Mouse (Mus musculus) CH12.LX (cell line): ENCODE measurements around the gene Lrrc41. TPM values are rescaled to one million over a fixed set of nuclear protein-coding genes. Genes with fewer than 3 reads are reported as not detected.

Source experiments
- DNase-seq: peaks from one replicate; pipeline ENCODE4 v3.0.0-alpha.2; 2013; ENCODE audit errors: extremely low read depth
- H3K27ac ChIP-seq: 2 replicates; pipeline ENCODE4 v1.5.1; 2012; ENCODE audit warnings: low read depth, mild to moderate bottlenecking, control low read depth, moderate library complexity; ENCODE audit not compliant: insufficient read depth
- H3K27me3 ChIP-seq: replicated peaks from 2 replicates; pipeline ENCODE3; 2012; ENCODE audit warnings: inconsistent platforms
- H3K36me3 ChIP-seq, 2 experiments: replicated peaks in 1 of 2; 2 replicates each; pipeline versions ENCODE3 to v1.6.1; 2012; ENCODE audit warnings: inconsistent platforms in 1 of 2, low read length in 1 of 2, mild to moderate bottlenecking in 1 of 2, mixed read lengths in 1 of 2, moderate library complexity in 1 of 2; ENCODE audit not compliant: control insufficient read depth in 1 of 2, insufficient read depth in 1 of 2
- H3K4me1 ChIP-seq, 2 experiments: 2 replicates each; pipeline ENCODE4 v1.6.1; 2012; ENCODE audit warnings: inconsistent platforms in 1 of 2, moderate library complexity in 1 of 2; ENCODE audit not compliant: insufficient read depth in 2 of 2, control insufficient read depth in 1 of 2
- H3K4me2 ChIP-seq: 2 replicates; pipeline ENCODE4 v1.6.1; 2012; ENCODE audit warnings: low read depth, mild to moderate bottlenecking, control low read depth; ENCODE audit not compliant: poor library complexity, insufficient read depth, severe bottlenecking
- H3K4me3 ChIP-seq, 3 experiments: fragments of 150-350 bp in 1 of 3; sonication (generic) in 1 of 3; replicated peaks in 1 of 3; 2 replicates each; pipeline versions ENCODE3 to v1.5.1; 2011 to 2012; ENCODE audit warnings: low read depth in 2 of 3, low read length in 2 of 3, mild to moderate bottlenecking in 2 of 3, moderate library complexity in 2 of 3, control low read depth in 1 of 3, improper control_type of control experiment in 1 of 3, inconsistent platforms in 1 of 3, mixed read lengths in 1 of 3; ENCODE audit not compliant: poor library complexity in 1 of 3
- H3K79me2 ChIP-seq: replicated peaks from 2 replicates; pipeline ENCODE4 v1.6.1; 2012; ENCODE audit warnings: mild to moderate bottlenecking, moderate library complexity; ENCODE audit not compliant: control insufficient read depth, poor library complexity, insufficient read depth, severe bottlenecking; ENCODE audit errors: extremely low read depth
- H3K9ac ChIP-seq: 2 replicates; pipeline ENCODE4 v1.6.1; 2012; ENCODE audit warnings: low read depth, mild to moderate bottlenecking, control low read depth, moderate library complexity; ENCODE audit not compliant: insufficient read depth
- H3K9me3 ChIP-seq: replicated peaks from 2 replicates; pipeline ENCODE3; 2012; ENCODE audit warnings: low read length, inconsistent platforms, mixed read lengths
- BHLHE40 ChIP-seq: IDR thresholded peaks from 2 replicates; pipeline ENCODE4 v1.6.1; 2011; ENCODE audit warnings: mild to moderate bottlenecking, low read depth, low read length, improper control_type of control experiment
- CHD2 ChIP-seq: IDR thresholded peaks from 2 replicates; pipeline ENCODE4 v1.6.1; 2011; ENCODE audit warnings: low read length, improper control_type of control experiment
- E2F4 ChIP-seq: IDR thresholded peaks from 2 replicates; pipeline ENCODE4 v1.6.1; 2011; ENCODE audit warnings: low read depth, low read length, improper control_type of control experiment; ENCODE audit not compliant: insufficient replicate concordance
- HCFC1 ChIP-seq: IDR thresholded peaks from 2 replicates; pipeline ENCODE4 v1.6.1; 2012; ENCODE audit warnings: low read depth, mild to moderate bottlenecking, inconsistent platforms, low read length, improper control_type of control experiment
- JUND ChIP-seq: conservative IDR thresholded peaks from 2 replicates; pipeline ENCODE4 v1.6.1; 2011; ENCODE audit warnings: low read depth, low read length, improper control_type of control experiment
- KAT2A ChIP-seq: IDR thresholded peaks from 2 replicates; pipeline ENCODE4 v1.6.1; 2012; ENCODE audit warnings: low read length, improper control_type of control experiment, inconsistent platforms; ENCODE audit not compliant: insufficient replicate concordance
- MAX ChIP-seq: IDR thresholded peaks from 2 replicates; pipeline ENCODE4 v1.6.1; 2011; ENCODE audit warnings: low read length, improper control_type of control experiment
- MEF2A ChIP-seq: IDR thresholded peaks from 2 replicates; pipeline ENCODE4 v1.6.1; 2014; ENCODE audit warnings: low read depth, mild to moderate bottlenecking, inconsistent platforms, low read length, improper control_type of control experiment, borderline replicate concordance
- MXI1 ChIP-seq: IDR thresholded peaks from 2 replicates; pipeline ENCODE4 v1.6.1; 2011; ENCODE audit warnings: mild to moderate bottlenecking, low read depth, low read length, improper control_type of control experiment
- NELFE ChIP-seq: IDR thresholded peaks from 2 replicates; pipeline ENCODE4 v1.6.1; 2011; ENCODE audit warnings: low read depth, low read length, improper control_type of control experiment
- PAX5 ChIP-seq: IDR thresholded peaks from 2 replicates; pipeline ENCODE4 v1.6.1; 2012; ENCODE audit warnings: low read length, inconsistent platforms, mixed read lengths
- POLR2A ChIP-seq: IDR thresholded peaks from 2 replicates; pipeline ENCODE4 v1.6.1; 2011; ENCODE audit warnings: low read depth, mild to moderate bottlenecking, improper control_type of control experiment, low read length
- POLR2AphosphoS2 ChIP-seq: IDR thresholded peaks from 2 replicates; pipeline ENCODE4 v1.6.1; 2011; ENCODE audit warnings: low read depth, low read length, improper control_type of control experiment
- SMC3 ChIP-seq: IDR thresholded peaks from 2 replicates; pipeline ENCODE4 v1.6.1; 2011; ENCODE audit warnings: low read depth, low read length, improper control_type of control experiment
- TBP ChIP-seq: conservative IDR thresholded peaks from 2 replicates; pipeline ENCODE4 v1.6.1; 2011; ENCODE audit warnings: low read depth, low read length, improper control_type of control experiment
- TCF12 ChIP-seq: IDR thresholded peaks from 2 replicates; pipeline ENCODE4 v1.6.1; 2014; ENCODE audit warnings: low read depth, mild to moderate bottlenecking, inconsistent platforms, low read length, improper control_type of control experiment
- USF2 ChIP-seq: conservative IDR thresholded peaks from 2 replicates; pipeline ENCODE4 v1.6.1; 2011; ENCODE audit warnings: low read depth, low read length, improper control_type of control experiment
- ZC3H11A ChIP-seq: IDR thresholded peaks from 2 replicates; pipeline ENCODE4 v1.6.1; 2012; ENCODE audit warnings: low read depth, mild to moderate bottlenecking, inconsistent platforms, low read length, improper control_type of control experiment
- ZKSCAN1 ChIP-seq: IDR thresholded peaks from 2 replicates; pipeline ENCODE4 v1.6.1; 2012; ENCODE audit warnings: low read depth, inconsistent platforms, low read length, improper control_type of control experiment, borderline replicate concordance
- ZMIZ1 ChIP-seq: IDR thresholded peaks from 2 replicates; pipeline ENCODE4 v1.6.1; 2012; ENCODE audit warnings: low read depth, mild to moderate bottlenecking, inconsistent platforms, low read length, improper control_type of control experiment
- ZNF384 ChIP-seq: IDR thresholded peaks from 2 replicates; pipeline ENCODE4 v1.6.1; 2012; ENCODE audit warnings: low read depth, low read length, improper control_type of control experiment, inconsistent platforms
- dilution Hi-C: fragments of 300-500 bp; cut with MboI; formaldehyde crosslinking; loops from 2 replicates; pipeline ENCODE4 v1.14.3; 2020; ENCODE audit warnings: low sequenced_read_pairs; ENCODE audit not compliant: extremely low pct_unique_long_range_greater_than_20kb, extremely low pct_ligation_motif_present
- in situ Hi-C: fragments of 300-500 bp; cut with MboI; formaldehyde crosslinking; loops from 3 replicates; pipeline ENCODE4 v1.14.3; 2019; ENCODE audit warnings: low sequenced_read_pairs, low pct_ligation_motif_present, low pct_unique_long_range_greater_than_20kb, mixed read lengths
- polyA plus RNA-seq: library from polyadenylated mRNA; unstranded; fragments of >175 nt; gene quantifications from 2 replicates; pipeline ENCODE4 v1.2.1, GENCODE M21; 2012; ENCODE audit warnings: low read depth; ENCODE audit not compliant: insufficient read length
- total RNA-seq, 2 experiments: library from RNA; depleted of rRNA; stranded (reverse); fragments of 300-350 nt in 1 of 2; fragments of >200 nt in 1 of 2; gene quantifications; 2 replicates each; pipeline ENCODE4 v1.2.3; 2012 to 2014

Lrrc41 gene
- total and polyA plus RNA-seq, 3 experiments: 48.8 to 60.8 (median 51.8) TPM

- DNase-seq: no peak
- H3K9me3 ChIP-seq: no peaks in the 10 kb centered on the region
- TF ChIP-seq ZMIZ1 (no peak), KAT2A (no peak), USF2 (no peak), MEF2A (no peak), TBP (no peak), E2F4 (no peak), JUND (no peak), SMC3 (no peak), BHLHE40 (no peak), ZKSCAN1 (no peak), MXI1 (no peak), ZNF384 (no peak), TCF12 (no peak), POLR2AphosphoS2 (no peak), NELFE (no peak), ZC3H11A (no peak), CHD2 (no peak), PAX5 (no peak)
- no peak overlapping the region for H3K27ac ChIP-seq
- in situ Hi-C loops (no loop called here), dilution Hi-C loops (no loop called here)
- no peaks in the 10 kb centered on the region for H3K4me1 ChIP-seq
- no peak overlapping the region for H3K4me3 ChIP-seq
- no peak overlapping the region for H3K9ac ChIP-seq
- no peaks in the 10 kb centered on the region for H3K27me3 ChIP-seq
- H3K36me3 ChIP-seq: peaks cover 42 to 81% of the 10 kb centered on the region in 2 experiments
- no peak overlapping the region for H3K4me2 ChIP-seq
- H3K79me2 ChIP-seq: no peaks in the 10 kb centered on the region
These were observed 36.4 kb downstream of the Lrrc41 start for GRCm38 (mm10) chr4:116111486-116111885.

DNA sequence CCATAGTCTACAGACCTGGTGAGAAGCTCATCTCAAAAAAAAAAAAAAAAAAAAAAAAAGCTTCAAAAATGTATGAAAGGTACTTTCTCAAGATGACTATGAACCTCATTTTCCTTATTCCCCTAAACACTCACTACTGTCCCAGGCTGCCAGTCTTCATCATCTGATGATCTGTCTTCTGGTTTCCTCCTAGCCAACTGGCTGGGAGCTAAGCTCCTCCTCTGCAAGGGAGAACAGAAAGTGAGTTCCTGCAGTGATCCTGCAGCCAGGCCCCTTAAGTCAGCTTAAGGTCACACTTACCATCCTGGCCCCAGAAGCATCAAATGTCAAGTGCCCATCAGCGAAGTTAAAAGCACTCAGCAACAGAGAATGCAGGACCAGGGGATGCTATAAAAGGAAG, 47.7 kb downstream of the Lrrc41 start:
- Histone ChIP-seq H3K79me2 (peaks cover 19% of the 10 kb centered on the region), H3K4me1 (peaks cover 3 to 17% of the 10 kb centered on the region in 2 experiments; a peak in 3 of 4 replicates), H3K4me3 (peak overlapping the region; percentile 70 to 100 (median 80)), H3K4me2 (peak overlapping the region; percentile 97), H3K27me3 (no peaks in the 10 kb centered on the region), H3K9me3 (no peaks in the 10 kb centered on the region), H3K36me3 (peaks cover 23 to 36% of the 10 kb centered on the region in 2 experiments), H3K27ac (no peak overlapping the region), H3K9ac (peak overlapping the region; percentile 84)
- no peak for TF ChIP-seq POLR2A
- TF ChIP-seq MAX: no peak
- no peak for TF ChIP-seq HCFC1
- peak; percentile 48 for DNase-seq
- dilution Hi-C loops (no loop called here), in situ Hi-C loops (no loop called here)
